Mouse (Mus musculus): ENCODE data around the gene Leo1. TPM values are rescaled to one million over a fixed set of nuclear protein-coding genes. Genes with fewer than 3 reads are reported as not detected.

Gene Leo1
- total RNA-seq, 1 experiment: 66.2 TPM

- no peaks in the 10 kb centered on the region for H3K9me3 ChIP-seq (ENCODE audit: control insufficient read depth, insufficient read depth, low read depth, low read length)
- in situ Hi-C loops (cut with MboI; ENCODE audit: low sequenced_read_pairs in 2 of 2, unreplicated experiment in 2 of 2): no loop called here
- peaks cover 10% of the 10 kb centered on the region; the same call in 1 of the 2 replicates for H3K36me3 ChIP-seq (ENCODE audit: control insufficient read depth, insufficient read depth, low read length, poor library complexity, severe bottlenecking)
- no peak for DNase-seq (ENCODE audit: low read depth, low spot score)
- no peak overlapping the region for H3K27ac ChIP-seq (ENCODE audit: insufficient read depth, low read depth, low read length, poor library complexity, severe bottlenecking)
- peak overlapping the region in 1 of 2 experiments; percentile 99; a peak in 2 of 4 replicates for H3K4me3 ChIP-seq (ENCODE audit: insufficient read depth in 1 of 2, low read depth in 1 of 2, low read length in 2 of 2, poor library complexity in 1 of 2, severe bottlenecking in 1 of 2)
- H3K4me1 ChIP-seq (ENCODE audit: control insufficient read depth in 2 of 2, insufficient read depth in 2 of 2, low read length in 2 of 2, poor library complexity in 1 of 2): peaks cover 6 to 12% of the 10 kb centered on the region in 2 experiments
- TF ChIP-seq ZC3H11A (IDR thresholded peaks at IDR 0.05; ENCODE audit: borderline replicate concordance, low read depth, low read length) (no peak), CHD2 (IDR thresholded peaks at IDR 0.05; ENCODE audit: low read depth, low read length) (no peak), HCFC1 (IDR thresholded peaks at IDR 0.05; ENCODE audit: borderline replicate concordance, insufficient read depth, low read length) (no peak), ZNF384 (IDR thresholded peaks at IDR 0.05; ENCODE audit: low read depth, low read length) (no peak)
- H3K9ac ChIP-seq (ENCODE audit: insufficient read depth, low read depth, low read length, poor library complexity, severe bottlenecking): peak overlapping the region; percentile 77; the same call in 1 of the 2 replicates
Measured at GRCm38 (mm10) chr9:75410868-75411487, 30.3 kb upstream of the Leo1 start.

GRCm38 (mm10) chr9:75411584-75411983 is 29.7 kb upstream of the Leo1 start:
- no peak overlapping the region for H3K9ac ChIP-seq (ENCODE audit: insufficient read depth, low read depth, low read length, poor library complexity, severe bottlenecking)
- no peak for DNase-seq (ENCODE audit: low read depth, low spot score)
- no peak overlapping the region for H3K4me3 ChIP-seq (ENCODE audit: insufficient read depth in 1 of 2, low read depth in 1 of 2, low read length in 2 of 2, poor library complexity in 1 of 2, severe bottlenecking in 1 of 2)
- H3K4me1 ChIP-seq (ENCODE audit: control insufficient read depth in 2 of 2, insufficient read depth in 2 of 2, low read length in 2 of 2, poor library complexity in 1 of 2): peaks cover 6 to 10% of the 10 kb centered on the region in 2 experiments
- no peaks in the 10 kb centered on the region for H3K9me3 ChIP-seq (ENCODE audit: control insufficient read depth, insufficient read depth, low read depth, low read length)
- in situ Hi-C loops (cut with MboI; ENCODE audit: low sequenced_read_pairs in 2 of 2, unreplicated experiment in 2 of 2): no loop called here
- no peak for TF ChIP-seq ZC3H11A (IDR thresholded peaks at IDR 0.05; ENCODE audit: borderline replicate concordance, low read depth, low read length)
- no peak for TF ChIP-seq ZNF384 (IDR thresholded peaks at IDR 0.05; ENCODE audit: low read depth, low read length)
- no peak for TF ChIP-seq HCFC1 (IDR thresholded peaks at IDR 0.05; ENCODE audit: borderline replicate concordance, insufficient read depth, low read length)
- no peak for TF ChIP-seq MAFK (IDR thresholded peaks at IDR 0.05; ENCODE audit: insufficient read depth, low read depth, low read length)
- TF ChIP-seq CHD2 (IDR thresholded peaks at IDR 0.05; ENCODE audit: low read depth, low read length): no peak
- H3K27ac ChIP-seq (ENCODE audit: insufficient read depth, low read depth, low read length, poor library complexity, severe bottlenecking): no peak overlapping the region
- peaks cover 10% of the 10 kb centered on the region; the same call in 1 of the 2 replicates for H3K36me3 ChIP-seq (ENCODE audit: control insufficient read depth, insufficient read depth, low read length, poor library complexity, severe bottlenecking)

- no peak overlapping the region; the same call in 1 of the 2 replicates for H3K27ac ChIP-seq (ENCODE audit: insufficient read depth, low read depth, low read length, poor library complexity, severe bottlenecking)
- DNase-seq (ENCODE audit: low read depth, low spot score): no peak
- peaks cover 10% of the 10 kb centered on the region; the same call in 1 of the 2 replicates for H3K36me3 ChIP-seq (ENCODE audit: control insufficient read depth, insufficient read depth, low read length, poor library complexity, severe bottlenecking)
- in situ Hi-C loops (cut with MboI; ENCODE audit: low sequenced_read_pairs in 2 of 2, unreplicated experiment in 2 of 2): no loop called here
- H3K9ac ChIP-seq (ENCODE audit: insufficient read depth, low read depth, low read length, poor library complexity, severe bottlenecking): no peak overlapping the region
- TF ChIP-seq ZNF384 (IDR thresholded peaks at IDR 0.05; ENCODE audit: low read depth, low read length) (no peak), CHD2 (IDR thresholded peaks at IDR 0.05; ENCODE audit: low read depth, low read length) (no peak), HCFC1 (IDR thresholded peaks at IDR 0.05; ENCODE audit: borderline replicate concordance, insufficient read depth, low read length) (no peak), ZC3H11A (IDR thresholded peaks at IDR 0.05; ENCODE audit: borderline replicate concordance, low read depth, low read length) (no peak), MAFK (IDR thresholded peaks at IDR 0.05; ENCODE audit: insufficient read depth, low read depth, low read length) (no peak)
- H3K4me3 ChIP-seq (ENCODE audit: insufficient read depth in 1 of 2, low read depth in 1 of 2, low read length in 2 of 2, poor library complexity in 1 of 2, severe bottlenecking in 1 of 2): no peak overlapping the region
- no peaks in the 10 kb centered on the region for H3K9me3 ChIP-seq (ENCODE audit: control insufficient read depth, insufficient read depth, low read depth, low read length)
- H3K4me1 ChIP-seq (ENCODE audit: control insufficient read depth in 2 of 2, insufficient read depth in 2 of 2, low read length in 2 of 2, poor library complexity in 1 of 2): peaks cover 2 to 10% of the 10 kb centered on the region in 2 experiments
Measured at GRCm38 (mm10) chr9:75413206-75413605, 28.1 kb upstream of the Leo1 start.

GRCm38 (mm10) chr9:75414204-75414603 is 27.1 kb upstream of the Leo1 start:
- in situ Hi-C loops (cut with MboI; ENCODE audit: low sequenced_read_pairs in 2 of 2, unreplicated experiment in 2 of 2): no loop called here
- H3K9me3 ChIP-seq (ENCODE audit: control insufficient read depth, insufficient read depth, low read depth, low read length): no peaks in the 10 kb centered on the region
- H3K9ac ChIP-seq (ENCODE audit: insufficient read depth, low read depth, low read length, poor library complexity, severe bottlenecking): no peak overlapping the region
- peaks cover 10% of the 10 kb centered on the region; the same call in 1 of the 2 replicates for H3K36me3 ChIP-seq (ENCODE audit: control insufficient read depth, insufficient read depth, low read length, poor library complexity, severe bottlenecking)
- no peak overlapping the region for H3K27ac ChIP-seq (ENCODE audit: insufficient read depth, low read depth, low read length, poor library complexity, severe bottlenecking)
- peaks cover 2 to 10% of the 10 kb centered on the region in 2 experiments for H3K4me1 ChIP-seq (ENCODE audit: control insufficient read depth in 2 of 2, insufficient read depth in 2 of 2, low read length in 2 of 2, poor library complexity in 1 of 2)
- H3K4me3 ChIP-seq (ENCODE audit: insufficient read depth in 1 of 2, low read depth in 1 of 2, low read length in 2 of 2, poor library complexity in 1 of 2, severe bottlenecking in 1 of 2): no peak overlapping the region
- TF ChIP-seq MAFK (IDR thresholded peaks at IDR 0.05; ENCODE audit: insufficient read depth, low read depth, low read length): no peak
- TF ChIP-seq HCFC1 (IDR thresholded peaks at IDR 0.05; ENCODE audit: borderline replicate concordance, insufficient read depth, low read length): no peak
- TF ChIP-seq ZNF384 (IDR thresholded peaks at IDR 0.05; ENCODE audit: low read depth, low read length): no peak
- TF ChIP-seq CHD2 (IDR thresholded peaks at IDR 0.05; ENCODE audit: low read depth, low read length): no peak
- no peak for TF ChIP-seq ZC3H11A (IDR thresholded peaks at IDR 0.05; ENCODE audit: borderline replicate concordance, low read depth, low read length)
- DNase-seq (ENCODE audit: low read depth, low spot score): no peak
